Mouse (Mus musculus) lung, adult 2 months (tissue): ENCODE results near the gene Pex14. TPM values are rescaled to one million over a fixed set of nuclear protein-coding genes. Genes with fewer than 3 reads are reported as not detected.
A peak's percentile ranks its signal among the peaks of the same experiment; 100 is the strongest.

Experiments used
- DNase-seq: peaks from one replicate; pipeline ENCODE4 v3.0.0; 2022
- H3K4me1 ChIP-seq: fragments of 200-500 bp; 2 replicates; pipeline ENCODE4 v1.6.1; 2011; ENCODE audit warnings: low read length; ENCODE audit not compliant: control insufficient read depth, insufficient read depth
- H3K4me3 ChIP-seq: fragments of 200-500 bp; replicated peaks from 2 replicates; pipeline ENCODE3; 2011; ENCODE audit warnings: low read depth, mild to moderate bottlenecking, control low read depth, low read length; ENCODE audit errors: extremely low read depth
- CTCF ChIP-seq: fragments of 200-500 bp; IDR thresholded peaks from 2 replicates; pipeline ENCODE4 v1.5.1; 2011; ENCODE audit warnings: mild to moderate bottlenecking, low read length, control low read depth; ENCODE audit not compliant: insufficient read depth
- POLR2A ChIP-seq: fragments of 200-500 bp; IDR thresholded peaks from 2 replicates; pipeline ENCODE4 v1.6.1; 2011; ENCODE audit warnings: low read depth, mild to moderate bottlenecking, control low read depth, low read length, borderline replicate concordance; ENCODE audit errors: extremely low read depth
- WGBS: fragments of 180-500 bp; shearing (Covaris S2); methylation state at CpG from one replicate; pipeline ENCODE4 v1.1.7; 2018; 5-methylcytosine and 5-hydroxymethylcytosine counted together
- polyA plus RNA-seq: library from polyadenylated mRNA; depleted of rRNA; stranded (reverse); fragments of >200 nt; gene quantifications from 2 replicates; pipeline ENCODE4 v1.2.3, GENCODE M21; 2012

The Pex14 gene
- polyA plus RNA-seq, 1 experiment, result 39.2 TPM

- TF ChIP-seq CTCF (no peak), POLR2A (no peak)
- DNase-seq, result no peak
- 86% methylated on average over 9 of the region's 9 CpGs for WGBS
- Histone ChIP-seq H3K4me1 (peaks cover 9% of the 10 kb centered on the region), H3K4me3 (no peak overlapping the region)
These were observed 40.0 kb downstream of the Pex14 start for GRCm38 (mm10) chr4:149059713-149060112.

- DNase-seq, result no peak
- Histone ChIP-seq H3K4me3 (no peak overlapping the region), H3K4me1 (peaks cover 4% of the 10 kb centered on the region; the same call in 1 of the 2 replicates)
- TF ChIP-seq CTCF (no peak), POLR2A (no peak)
- 75% methylated on average over 7 of the region's 7 CpGs for WGBS
These were observed 41.4 kb downstream of the Pex14 start for GRCm38 (mm10) chr4:149058298-149058697.

- DNase-seq, result no peak
These were observed 42.2 kb downstream of the Pex14 start for GRCm38 (mm10) chr4:149057470-149057869.

GRCm38 (mm10) chr4:149056957-149057356, 42.7 kb downstream of the Pex14 start:
- peaks cover 2% of the 10 kb centered on the region; the same call in 1 of the 2 replicates for H3K4me1 ChIP-seq
- no peak overlapping the region for H3K4me3 ChIP-seq
- 86% methylated on average over 16 of the region's 16 CpGs for WGBS
- no peak for TF ChIP-seq POLR2A
- no peak for TF ChIP-seq CTCF
- DNase-seq, result no peak

More at GRCm38 (mm10) chr4:149057470-149057869, 42.2 kb downstream of the Pex14 start:
- Histone ChIP-seq H3K4me1 (peaks cover 4% of the 10 kb centered on the region; the same call in 1 of the 2 replicates), H3K4me3 (no peak overlapping the region)
- 43% methylated on average over 14 of the region's 14 CpGs for WGBS
- TF ChIP-seq POLR2A (no peak), CTCF (no peak)

- Histone ChIP-seq H3K4me3 (no peak overlapping the region), H3K4me1 (peaks cover 2% of the 10 kb centered on the region; the same call in 1 of the 2 replicates)
- no peak for DNase-seq
- 53% methylated on average over 6 of the region's 6 CpGs for WGBS
- no peak for TF ChIP-seq POLR2A
- TF ChIP-seq CTCF, result no peak
These were observed 43.8 kb downstream of the Pex14 start for GRCm38 (mm10) chr4:149055847-149056246.

- no peak for DNase-seq
- 11% methylated on average over 16 of the region's 16 CpGs for WGBS
- Histone ChIP-seq H3K4me3 (peak overlapping the region; percentile 25), H3K4me1 (peaks cover 21% of the 10 kb centered on the region)
- TF ChIP-seq POLR2A (no peak), CTCF (no peak)
These were observed 50.1 kb downstream of the Pex14 start for GRCm38 (mm10) chr4:149049351-149050159.

- WGBS, result 35% methylated on average over 10 of the region's 10 CpGs
- no peak for TF ChIP-seq POLR2A
- no peak for TF ChIP-seq CTCF
- Histone ChIP-seq H3K4me1 (peaks cover 21% of the 10 kb centered on the region), H3K4me3 (no peak overlapping the region)
- no peak for DNase-seq
These were observed 50.9 kb downstream of the Pex14 start for GRCm38 (mm10) chr4:149048625-149049228.

GRCm38 (mm10) chr4:149047360-149047759, 52.3 kb downstream of the Pex14 start:
- TF ChIP-seq POLR2A (no peak), CTCF (peak; percentile 91)
- peaks cover 21% of the 10 kb centered on the region for H3K4me1 ChIP-seq
- peak; percentile 71 for DNase-seq
- 23% methylated on average over 10 of the region's 10 CpGs for WGBS
- peak overlapping the region; percentile 34 for H3K4me3 ChIP-seq

GRCm38 (mm10) chr4:149045885-149046284, 53.8 kb downstream of the Pex14 start:
- 81% methylated on average over 5 of the region's 5 CpGs for WGBS

GRCm38 (mm10) chr4:149040289-149040688, 59.4 kb downstream of the Pex14 start:
- WGBS, result 85% methylated on average over 6 of the region's 6 CpGs
- DNase-seq, result no peak
- TF ChIP-seq POLR2A, result no peak
- TF ChIP-seq CTCF, result no peak
- no peaks in the 10 kb centered on the region for H3K4me1 ChIP-seq
- no peak overlapping the region for H3K4me3 ChIP-seq

More at GRCm38 (mm10) chr4:149045885-149046284, 53.8 kb downstream of the Pex14 start:
- Histone ChIP-seq H3K4me1 (peaks cover 21% of the 10 kb centered on the region), H3K4me3 (no peak overlapping the region)
- no peak for DNase-seq
- TF ChIP-seq POLR2A (no peak), CTCF (no peak)
